Mouse (Mus musculus) heart, embryonic 13.5 days (tissue): Measurements from ENCODE around the gene Fam78a. TPM values are rescaled to one million over a fixed set of nuclear protein-coding genes. Genes with fewer than 3 reads are reported as not detected.
A peak's percentile ranks its signal among the peaks of the same experiment; 100 is the strongest.

Source experiments
- ATAC-seq: fragments of 200-750 bp; cut with Nextera tagmentation; 2 replicates; pipeline ENCODE4 v1.8.0; 2017; ENCODE audit warnings: moderate TSS enrichment; ENCODE audit not compliant: insufficient number of reproducible peaks, low FRiP score, low TSS enrichment; ENCODE audit errors: extremely low read depth
- H3K27ac ChIP-seq: fragments of 300-500 bp; sonication (generic); replicated peaks from 2 replicates; pipeline ENCODE4 v1.5.1; 2015; ENCODE audit warnings: moderate library complexity, mild to moderate bottlenecking, inconsistent platforms
- H3K27me3 ChIP-seq: fragments of 300-500 bp; sonication (generic); replicated peaks from 2 replicates; pipeline ENCODE4 v1.6.1; 2015; ENCODE audit warnings: mild to moderate bottlenecking, inconsistent platforms
- H3K36me3 ChIP-seq: fragments of 300-500 bp; sonication (generic); 2 replicates; pipeline ENCODE4 v1.6.1; 2015; ENCODE audit warnings: mild to moderate bottlenecking, inconsistent platforms
- H3K4me1 ChIP-seq: fragments of 300-500 bp; sonication (generic); 2 replicates; pipeline ENCODE4 v1.6.1; 2015; ENCODE audit warnings: inconsistent platforms
- H3K4me2 ChIP-seq: fragments of 300-500 bp; sonication (generic); 2 replicates; pipeline ENCODE4 v1.6.1; 2015; ENCODE audit warnings: inconsistent platforms, mild to moderate bottlenecking, moderate library complexity
- H3K4me3 ChIP-seq: fragments of 300-500 bp; sonication (generic); 2 replicates; pipeline ENCODE4 v1.5.1; 2015; ENCODE audit warnings: moderate library complexity, mild to moderate bottlenecking, inconsistent platforms
- H3K9ac ChIP-seq: fragments of 300-500 bp; sonication (generic); 2 replicates; pipeline ENCODE4 v1.6.1; 2015; ENCODE audit warnings: inconsistent platforms, mild to moderate bottlenecking, moderate library complexity
- H3K9me3 ChIP-seq: fragments of 300-500 bp; sonication (generic); 2 replicates; pipeline ENCODE4 v1.6.1; 2016; ENCODE audit warnings: inconsistent platforms
- WGBS: fragments of 180-500 bp; shearing (Covaris S2); methylation state at CpG from one replicate; pipeline ENCODE4 v1.1.7; 2015; ENCODE audit warnings: mixed read lengths; 5-methylcytosine and 5-hydroxymethylcytosine counted together
- polyA plus RNA-seq: library from polyadenylated mRNA; unstranded; fragments of >200 nt; fragmentation: Nextera tagmentation; extraction: Ambion mirVana; gene quantifications from 2 replicates; pipeline ENCODE4 v1.2.1, GENCODE M21; 2015

The Fam78a gene
- polyA plus RNA-seq, 1 experiment from 2014 or later, result 29.3 TPM

DNA sequence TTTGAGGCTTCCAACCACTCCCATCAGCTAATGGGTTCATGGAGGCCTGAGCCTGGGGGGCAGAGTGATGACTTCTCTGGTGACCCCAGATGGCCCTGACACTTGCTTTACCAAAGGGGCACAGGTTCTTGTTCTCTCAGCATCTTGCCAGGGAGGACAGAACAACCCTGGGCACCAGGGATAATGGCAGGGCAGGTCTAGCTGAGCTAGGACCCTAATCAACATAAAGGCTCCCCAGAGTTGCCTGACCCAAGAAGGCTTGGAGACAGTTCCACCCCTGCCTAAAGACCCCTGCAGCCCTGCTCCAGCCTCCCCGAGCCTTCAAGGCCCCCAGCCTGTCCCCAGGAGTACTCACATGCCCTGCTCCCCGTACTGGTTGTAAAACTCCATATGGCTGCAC, 2.4 kb downstream of the Fam78a start:
- Histone ChIP-seq H3K27me3 (peaks cover 7% of the 10 kb centered on the region), H3K4me3 (peak overlapping the region; percentile 90), H3K9me3 (no peaks in the 10 kb centered on the region), H3K27ac (peak overlapping the region; percentile 93), H3K9ac (peak overlapping the region; percentile 97), H3K4me2 (peak overlapping the region; percentile 100), H3K36me3 (0 out of 2 replicates have a peak, but pooled peaks cover 6% of the 10 kb centered on the region), H3K4me1 (peaks cover 54% of the 10 kb centered on the region)
- no peak for ATAC-seq
- WGBS, result 20% methylated on average over 2 of the region's 2 CpGs

DNA sequence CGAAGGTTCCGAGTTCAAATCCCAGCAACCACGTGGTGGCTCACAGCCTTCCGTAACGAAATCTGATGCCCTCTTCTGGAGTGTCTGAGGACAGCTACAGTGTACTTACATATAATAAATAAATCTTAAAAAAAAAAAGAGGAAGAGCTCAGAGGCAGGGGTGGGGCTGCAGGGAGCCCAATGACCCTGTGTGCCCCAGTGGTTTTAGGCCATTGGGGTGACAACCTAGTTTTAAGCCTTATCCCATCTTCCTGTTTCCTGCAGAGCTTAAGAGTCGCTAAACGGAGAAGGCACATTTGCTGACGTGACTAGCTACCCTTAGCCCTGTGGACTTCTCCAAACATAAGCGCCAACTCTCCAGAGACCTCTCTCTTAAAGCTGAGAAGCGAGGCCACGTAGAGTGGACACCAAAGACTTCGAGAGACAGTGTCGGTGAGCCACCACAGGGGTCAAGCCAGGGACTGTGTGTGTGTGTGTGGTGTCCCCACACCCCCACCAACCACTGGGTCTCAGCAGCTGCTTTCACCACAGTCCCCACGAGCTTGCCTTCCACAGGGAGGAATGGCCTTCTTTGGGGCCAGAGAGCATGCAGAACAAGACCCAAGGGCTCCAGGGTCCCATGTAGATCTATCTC, 3.2 kb downstream of the Fam78a start:
- Histone ChIP-seq H3K9ac (peak overlapping the region; percentile 97), H3K4me3 (peak overlapping the region; percentile 90), H3K4me2 (peak overlapping the region; percentile 100), H3K36me3 (0 out of 2 replicates have a peak, but pooled peaks cover 9% of the 10 kb centered on the region), H3K27ac (peak overlapping the region; percentile 93), H3K27me3 (peaks cover 5% of the 10 kb centered on the region), H3K4me1 (peaks cover 60% of the 10 kb centered on the region), H3K9me3 (no peaks in the 10 kb centered on the region)
- no peak for ATAC-seq
- 39% methylated on average over 14 of the region's 14 CpGs for WGBS

DNA sequence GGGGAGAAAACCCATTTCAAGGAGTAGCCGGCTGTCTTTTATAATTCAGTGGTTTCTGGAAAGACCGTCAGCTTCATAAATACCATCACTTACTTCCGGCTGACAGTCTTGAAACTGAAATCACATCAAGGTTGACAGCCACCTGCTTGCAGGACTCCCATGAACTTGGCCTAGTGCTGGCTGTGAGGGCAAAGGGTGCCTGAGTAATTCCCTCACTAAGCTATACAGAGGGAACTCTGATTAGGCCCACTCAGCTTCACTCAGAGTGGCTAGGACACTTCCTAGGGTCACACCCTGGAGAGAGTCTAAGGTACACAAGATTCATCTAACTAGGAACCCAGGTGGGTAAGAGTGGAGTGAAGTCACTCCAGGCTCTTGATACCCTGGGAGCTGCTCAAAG, 4.0 kb downstream of the Fam78a start:
- Histone ChIP-seq H3K4me1 (peaks cover 60% of the 10 kb centered on the region), H3K9me3 (no peaks in the 10 kb centered on the region), H3K9ac (peak overlapping the region; percentile 97), H3K27me3 (peaks cover 5% of the 10 kb centered on the region), H3K36me3 (0 out of 2 replicates have a peak, but pooled peaks cover 9% of the 10 kb centered on the region), H3K4me2 (peak overlapping the region; percentile 100), H3K4me3 (peak overlapping the region; percentile 90), H3K27ac (peak overlapping the region; percentile 93)
- no peak for ATAC-seq
- WGBS, result 43% methylated on average over 3 of the region's 3 CpGs

DNA sequence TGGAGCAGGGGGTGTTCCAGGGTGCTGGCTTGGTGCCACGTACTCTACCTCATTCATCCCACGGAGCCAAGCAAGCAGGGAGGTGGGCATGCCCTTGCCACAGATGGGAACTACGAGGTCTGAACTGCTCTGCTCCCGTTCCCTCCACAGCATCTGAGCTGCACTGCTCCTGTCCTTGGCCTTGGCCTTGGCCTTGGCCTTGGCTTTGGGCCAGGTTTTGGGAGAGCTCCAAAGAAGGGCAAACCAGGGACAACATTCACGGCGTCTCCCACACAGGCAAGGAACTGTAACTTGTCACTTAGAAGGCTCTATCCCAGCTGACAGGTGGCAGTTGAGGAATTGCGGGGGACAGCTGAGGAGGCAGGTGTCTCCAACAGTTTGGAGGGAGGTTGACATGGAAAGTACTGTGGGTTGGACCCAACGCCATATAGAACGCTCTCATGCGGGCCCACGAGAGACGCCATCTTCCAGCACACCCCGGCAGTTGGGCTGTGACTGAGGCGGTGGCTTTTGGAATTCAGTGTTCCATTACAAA, 5.4 kb downstream of the Fam78a start:
- no peak for ATAC-seq
- H3K27ac ChIP-seq, result peak overlapping the region; percentile 93
- H3K4me2 ChIP-seq, result peak overlapping the region; percentile 100
- H3K9ac ChIP-seq, result peak overlapping the region; percentile 97
- WGBS, result 51% methylated on average over 14 of the region's 14 CpGs
- peaks cover 5% of the 10 kb centered on the region for H3K27me3 ChIP-seq
- peak overlapping the region; percentile 90 for H3K4me3 ChIP-seq
- 0 out of 2 replicates have a peak, but pooled peaks cover 9% of the 10 kb centered on the region for H3K36me3 ChIP-seq
- H3K9me3 ChIP-seq, result no peaks in the 10 kb centered on the region
- H3K4me1 ChIP-seq, result peaks cover 63% of the 10 kb centered on the region

DNA sequence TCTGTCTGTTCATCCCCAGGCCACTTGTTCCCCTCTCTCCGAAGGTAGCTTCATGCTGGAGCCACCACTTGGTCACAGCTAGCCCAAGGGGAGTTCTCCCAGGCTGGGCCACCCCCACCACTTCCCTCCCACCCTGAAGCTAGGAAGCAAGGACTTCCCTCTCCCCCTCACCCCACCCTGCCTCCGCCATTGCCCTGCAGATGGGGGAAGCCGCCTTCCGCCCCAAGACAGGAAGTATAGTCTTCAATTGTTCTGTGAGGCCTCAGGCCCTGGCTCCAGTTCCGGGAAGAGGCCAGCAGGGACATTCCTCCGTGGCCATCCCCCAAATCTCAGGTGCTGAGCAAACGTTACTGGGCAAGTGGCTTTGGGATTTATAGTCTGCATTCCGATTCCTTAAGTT, 6.1 kb downstream of the Fam78a start:
- peak overlapping the region; percentile 100 for H3K4me2 ChIP-seq
- ATAC-seq, result no peak
- peak overlapping the region; percentile 93 for H3K27ac ChIP-seq
- peaks cover 12% of the 10 kb centered on the region; the same call in 1 of the 2 replicates for H3K36me3 ChIP-seq
- H3K9me3 ChIP-seq, result no peaks in the 10 kb centered on the region
- H3K27me3 ChIP-seq, result peaks cover 5% of the 10 kb centered on the region
- H3K4me3 ChIP-seq, result peak overlapping the region; percentile 90
- WGBS, result 24% methylated on average over 8 of the region's 8 CpGs
- peak overlapping the region; percentile 97 for H3K9ac ChIP-seq
- H3K4me1 ChIP-seq, result peaks cover 69% of the 10 kb centered on the region

DNA sequence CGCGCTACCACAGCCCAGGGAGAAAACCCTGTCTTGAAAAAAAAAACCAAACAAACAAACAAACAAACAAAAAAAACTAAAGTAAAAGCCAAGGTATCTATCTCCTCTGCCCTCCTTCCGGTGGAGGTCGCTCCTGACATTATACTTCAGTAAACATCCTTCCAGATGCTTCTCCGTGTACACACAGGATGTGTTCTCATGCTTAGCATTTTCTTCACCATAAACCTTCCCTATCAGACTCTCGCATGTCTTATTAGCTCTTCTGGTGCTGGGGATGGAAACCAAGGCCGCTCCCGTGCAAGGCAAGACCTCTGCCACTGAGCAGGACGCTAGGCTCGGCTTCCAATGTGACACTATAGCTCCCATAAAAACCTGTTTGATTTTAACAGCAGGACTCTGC, 6.9 kb downstream of the Fam78a start:
- 68% methylated on average over 10 of the region's 10 CpGs for WGBS
- peaks cover 20% of the 10 kb centered on the region for H3K36me3 ChIP-seq

DNA sequence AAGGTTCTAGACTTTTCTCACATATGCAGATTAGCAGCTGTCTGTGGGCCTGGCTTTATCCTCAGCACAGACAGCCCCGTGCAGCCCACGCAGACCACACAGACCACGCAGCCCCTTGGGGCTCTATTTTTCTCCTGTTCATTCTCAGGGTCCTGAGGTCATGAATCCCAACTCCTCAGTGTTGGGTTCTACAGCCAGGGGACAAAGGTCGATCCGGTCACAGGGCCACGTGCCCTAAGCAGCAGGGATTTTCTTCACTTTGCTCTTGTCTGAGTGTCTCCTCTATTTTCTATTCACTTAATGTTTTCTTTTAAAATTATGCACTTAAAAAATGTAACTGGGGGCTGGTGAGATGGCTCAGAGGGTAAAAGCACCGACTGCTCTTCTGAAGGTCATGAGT, 9.3 kb downstream of the Fam78a start:
- Histone ChIP-seq H3K36me3 (peaks cover 43% of the 10 kb centered on the region), H3K4me1 (peaks cover 61% of the 10 kb centered on the region), H3K4me3 (no peak overlapping the region), H3K27me3 (no peaks in the 10 kb centered on the region), H3K9me3 (no peaks in the 10 kb centered on the region), H3K4me2 (peak overlapping the region; percentile 41), H3K9ac (peak overlapping the region; percentile 69), H3K27ac (peak overlapping the region; percentile 57)
- WGBS, result 66% methylated on average over 7 of the region's 7 CpGs
- no peak for ATAC-seq

More for the DNA sequence above, 6.9 kb downstream of the Fam78a start:
- Histone ChIP-seq H3K27ac (peak overlapping the region; percentile 93), H3K4me3 (peak overlapping the region; percentile 90), H3K4me1 (peaks cover 66% of the 10 kb centered on the region), H3K4me2 (peak overlapping the region; percentile 100), H3K27me3 (peaks cover 5% of the 10 kb centered on the region), H3K9me3 (no peaks in the 10 kb centered on the region), H3K9ac (peak overlapping the region; percentile 97)
- ATAC-seq, result no peak

DNA sequence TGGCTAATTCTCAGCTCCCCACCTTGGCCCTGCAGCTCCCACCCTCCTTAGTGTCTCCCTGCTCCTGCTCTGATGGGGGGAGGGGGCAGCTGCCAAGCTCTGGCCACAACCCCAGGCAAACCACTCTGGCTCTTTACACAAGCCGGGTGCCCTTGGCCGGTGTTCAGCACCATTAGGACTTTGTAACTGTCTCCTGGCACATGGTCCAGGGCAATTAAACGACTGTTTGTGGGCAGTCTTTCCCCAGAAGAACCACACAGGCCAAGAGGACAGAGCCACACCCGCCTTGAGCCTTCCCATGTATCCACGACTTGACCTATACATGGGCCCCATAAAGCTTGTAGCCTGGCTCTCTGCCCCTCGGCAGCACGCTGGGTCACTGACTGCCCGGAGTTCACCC, 10.3 kb downstream of the Fam78a start:
- Histone ChIP-seq H3K4me3 (peak overlapping the region; percentile 12), H3K4me1 (peaks cover 58% of the 10 kb centered on the region), H3K9ac (peak overlapping the region; percentile 69), H3K4me2 (peak overlapping the region; percentile 41), H3K27me3 (no peaks in the 10 kb centered on the region), H3K9me3 (no peaks in the 10 kb centered on the region), H3K36me3 (peaks cover 49% of the 10 kb centered on the region), H3K27ac (peak overlapping the region; percentile 57)
- 54% methylated on average over 8 of the region's 8 CpGs for WGBS
- no peak for ATAC-seq

DNA sequence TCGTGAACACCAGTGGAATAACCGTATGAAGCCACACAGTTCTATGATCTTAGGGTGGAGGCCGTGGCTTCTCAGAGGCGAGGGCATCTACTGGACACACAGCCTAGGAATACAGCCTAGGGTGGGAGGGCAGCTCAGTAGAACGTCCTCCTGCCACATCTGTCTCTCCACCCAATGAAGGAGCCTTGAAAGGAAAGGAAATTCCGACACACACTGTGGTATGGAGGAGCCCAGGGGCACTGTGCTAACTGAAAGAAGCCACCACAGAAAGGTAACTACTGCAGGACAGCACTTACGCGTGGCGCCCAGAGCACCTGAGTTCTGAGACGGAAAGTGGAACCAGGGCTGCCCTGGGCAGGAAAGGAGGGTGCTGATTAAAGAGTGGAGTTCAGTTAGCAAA, 13.9 kb downstream of the Fam78a start:
- Histone ChIP-seq H3K36me3 (peaks cover 66% of the 10 kb centered on the region), H3K9ac (no peak overlapping the region), H3K27ac (no peak overlapping the region), H3K4me2 (no peak overlapping the region), H3K4me3 (no peak overlapping the region), H3K4me1 (peaks cover 68% of the 10 kb centered on the region), H3K9me3 (no peaks in the 10 kb centered on the region), H3K27me3 (no peaks in the 10 kb centered on the region)
- ATAC-seq, result no peak
- 91% methylated on average over 10 of the region's 10 CpGs for WGBS

DNA sequence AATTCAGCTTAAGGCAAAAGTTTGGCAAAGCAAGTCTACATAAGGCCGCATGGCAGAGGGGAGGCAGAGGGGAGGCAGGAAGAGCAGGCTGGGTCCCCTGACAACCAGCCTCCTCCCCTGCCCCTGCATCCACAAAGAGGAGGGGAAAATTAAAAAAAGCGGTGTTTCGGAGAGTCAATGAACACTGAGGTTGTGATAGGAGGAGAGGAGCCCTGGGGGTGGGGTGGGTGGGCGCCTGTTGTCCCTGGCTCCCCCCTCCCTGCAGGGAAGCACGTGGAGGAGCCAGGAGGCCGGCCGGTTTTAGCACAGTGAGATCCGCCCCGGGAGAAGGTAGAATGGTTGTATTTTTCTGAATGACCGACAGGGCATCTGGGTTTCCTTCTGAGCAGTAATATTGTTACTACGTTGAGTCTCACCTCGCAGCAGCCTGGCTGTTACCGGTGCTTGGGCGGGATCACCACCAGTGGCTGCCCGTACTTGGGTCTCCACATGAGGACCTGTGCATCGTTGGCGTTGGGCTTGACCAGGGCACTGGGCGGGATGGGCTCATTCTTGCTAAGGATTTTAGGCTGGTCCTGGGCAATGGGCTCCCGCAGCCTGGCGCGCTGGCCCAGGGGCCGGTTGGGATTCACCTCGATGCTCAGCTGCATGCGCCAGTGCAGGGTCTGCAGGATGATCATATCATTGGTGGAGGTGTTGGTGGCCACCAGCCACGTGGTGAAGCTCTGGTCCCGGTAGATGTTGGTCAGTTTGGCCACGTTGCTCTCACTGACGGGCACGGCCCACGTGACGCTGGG, 15.6 kb downstream of the Fam78a start:
- H3K4me1 ChIP-seq, result peaks cover 70% of the 10 kb centered on the region

DNA sequence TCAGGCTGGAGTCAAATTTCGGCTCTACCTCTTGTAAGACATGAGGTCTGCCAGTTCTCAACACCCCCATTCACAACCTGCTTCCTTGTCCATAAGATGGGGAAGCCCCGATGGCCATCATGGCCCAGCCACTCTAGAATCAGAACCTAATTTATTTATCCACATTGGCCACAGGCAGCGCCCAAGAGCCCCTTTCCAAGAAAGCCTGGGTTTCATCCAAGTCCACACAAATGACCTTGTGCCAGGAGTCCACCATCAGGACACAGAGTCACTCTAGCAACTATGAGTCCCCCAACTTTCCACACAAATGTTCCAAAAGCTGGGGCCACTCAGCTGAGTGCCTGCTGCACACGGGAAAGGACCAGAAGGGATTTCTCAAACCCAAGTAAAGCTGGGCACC, 18.7 kb downstream of the Fam78a start:
- WGBS, result 71% methylated on average over 4 of the region's 4 CpGs
- no peaks in the 10 kb centered on the region for H3K9me3 ChIP-seq
- no peak for ATAC-seq
- peaks cover 37% of the 10 kb centered on the region for H3K36me3 ChIP-seq
- no peak overlapping the region for H3K4me3 ChIP-seq
- peak overlapping the region; percentile 96 for H3K27ac ChIP-seq
- no peaks in the 10 kb centered on the region for H3K27me3 ChIP-seq
- no peak overlapping the region for H3K9ac ChIP-seq
- H3K4me2 ChIP-seq, result no peak overlapping the region
- peaks cover 94% of the 10 kb centered on the region for H3K4me1 ChIP-seq

More for the DNA sequence above, 15.6 kb downstream of the Fam78a start:
- H3K27me3 ChIP-seq, result no peaks in the 10 kb centered on the region
- H3K4me2 ChIP-seq, result no peak overlapping the region
- ATAC-seq, result no peak
- peak overlapping the region; percentile 26 for H3K9ac ChIP-seq
- peak overlapping the region; percentile 96 for H3K27ac ChIP-seq
- 54% methylated on average over 31 of the region's 31 CpGs for WGBS
- H3K9me3 ChIP-seq, result no peaks in the 10 kb centered on the region
- no peak overlapping the region for H3K4me3 ChIP-seq
- H3K36me3 ChIP-seq, result peaks cover 66% of the 10 kb centered on the region
